Mouse (Mus musculus): ENCODE measurements around the gene Olfr448.

The Olfr448 gene

DNA sequence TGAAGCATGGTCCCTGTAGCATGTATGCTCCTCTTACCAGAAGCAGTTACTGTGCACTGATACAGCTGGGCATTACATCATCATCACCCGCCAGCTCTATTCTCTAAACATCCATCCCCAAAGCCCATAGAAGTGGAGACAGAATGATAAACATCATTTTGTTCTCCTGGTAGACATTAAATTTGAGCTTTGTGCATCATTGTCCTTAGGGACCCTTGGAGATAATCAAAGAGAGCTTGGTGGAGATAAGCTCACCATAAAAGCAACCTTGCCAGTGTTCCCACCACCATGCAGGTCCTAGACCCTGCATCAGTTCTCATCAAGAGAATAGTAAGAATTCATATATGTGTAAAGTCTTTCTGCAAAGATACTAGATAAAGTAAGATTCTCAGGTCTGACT lies at the start of gene Olfr448:
Olfr448 (plus strand) TSS at position 301 of the 400 bp plus-strand sequence.
- in situ Hi-C loops (cut with MboI; ENCODE audit: unreplicated experiment in 2 of 2): no loop called here

DNA sequence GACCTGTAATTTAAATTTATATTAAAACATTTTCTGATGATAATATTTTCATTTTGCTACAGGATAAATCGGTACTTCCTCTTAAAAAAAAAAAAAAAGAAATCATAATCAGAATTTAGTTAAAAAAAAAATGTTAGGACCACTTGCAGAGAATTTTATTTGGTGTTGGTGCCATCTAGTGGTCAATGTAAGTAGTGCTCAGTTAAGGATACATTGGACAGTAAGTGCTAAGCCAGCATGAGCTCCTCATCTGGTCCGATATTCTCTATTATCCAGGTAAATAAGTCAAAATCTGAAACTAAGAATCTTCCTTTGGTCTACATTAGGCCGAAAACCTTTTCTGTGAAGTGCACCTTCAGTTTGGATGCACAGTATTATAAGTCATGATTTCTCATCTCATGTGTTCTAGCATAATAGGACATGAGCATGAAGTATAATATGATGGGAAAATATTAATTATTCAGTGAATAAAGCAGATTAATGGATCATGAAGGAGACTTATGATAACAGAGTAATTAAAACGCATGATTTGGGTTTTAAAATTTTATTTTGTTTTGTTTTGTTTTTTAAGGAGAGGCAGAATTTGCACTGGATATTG lies 29.9 kb upstream of the Olfr448 start:
- in situ Hi-C loops (cut with MboI; ENCODE audit: unreplicated experiment in 2 of 2): loop anchor here (10.0 to 25.0 kb wide), 4 partner anchors 636 to 1823 kb away; partner anchors contain the start of gene 2210010C04Rik (in 1 of the 2)

DNA sequence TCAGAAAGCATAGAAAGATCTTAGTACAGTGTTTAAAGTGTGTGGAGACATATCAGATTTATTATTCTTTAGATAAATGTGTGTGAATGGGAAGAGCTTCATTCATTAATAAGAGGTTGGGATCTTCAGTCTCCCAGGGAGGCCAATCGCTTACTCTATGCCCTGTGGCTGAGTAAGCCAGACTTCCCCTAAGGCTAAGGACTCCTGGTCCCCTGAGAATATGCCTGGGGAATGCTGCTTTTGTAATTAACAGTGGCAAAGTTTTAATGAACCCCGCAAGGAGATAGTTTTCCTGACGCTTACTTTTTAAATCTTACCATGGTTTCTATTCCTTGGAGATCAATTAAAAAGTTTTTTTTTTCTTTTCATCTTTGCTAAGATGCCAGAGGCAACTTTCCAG lies 20.5 kb upstream of the Olfr448 start:
- in situ Hi-C loops (cut with MboI; ENCODE audit: unreplicated experiment in 2 of 2): loop anchor here (10.0 to 25.0 kb wide), 4 partner anchors 645 to 1832 kb away; partner anchors contain the start of gene 2210010C04Rik (in 1 of the 2)

DNA sequence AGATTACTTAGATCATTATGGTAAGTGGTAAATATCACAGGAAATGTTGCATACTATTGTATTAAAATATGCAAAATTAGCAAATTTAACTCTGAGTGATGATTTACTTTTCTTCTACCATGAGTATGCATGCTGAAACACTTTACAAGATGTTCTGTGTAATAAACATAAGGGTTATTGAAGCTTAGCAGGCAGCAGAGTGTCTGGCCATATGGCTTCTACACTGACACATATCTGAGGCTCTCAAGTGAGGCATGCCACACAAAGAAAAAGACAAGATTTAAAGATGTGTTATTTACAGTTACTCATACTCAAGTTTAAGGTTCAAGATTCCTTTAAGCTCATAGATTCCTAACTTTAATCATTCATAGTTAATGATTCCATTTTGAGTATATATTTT lies 13.9 kb upstream of the Olfr448 start:
- in situ Hi-C loops (cut with MboI; ENCODE audit: unreplicated experiment in 2 of 2): no loop called here

DNA sequence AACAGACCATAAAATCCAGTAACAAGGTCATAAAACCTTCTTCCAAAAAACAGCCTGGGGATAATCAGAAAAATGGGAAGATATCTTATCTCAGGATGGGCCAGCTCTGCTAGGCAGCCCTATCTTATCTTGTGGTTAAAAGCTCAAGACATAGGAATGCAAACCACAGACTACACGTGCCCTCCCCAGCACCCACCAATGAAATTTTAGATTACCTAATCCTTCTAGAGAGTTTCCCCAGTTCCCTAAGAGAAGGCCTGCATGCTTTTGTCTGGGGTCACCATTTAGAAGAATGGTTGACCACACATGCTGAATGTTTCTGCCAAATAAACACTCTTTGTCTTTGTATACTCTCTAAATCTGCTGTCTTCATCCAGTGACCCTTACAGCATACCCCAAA lies 10.1 kb downstream of the Olfr448 start:
- in situ Hi-C loops (cut with MboI; ENCODE audit: unreplicated experiment in 2 of 2): no loop called here

DNA sequence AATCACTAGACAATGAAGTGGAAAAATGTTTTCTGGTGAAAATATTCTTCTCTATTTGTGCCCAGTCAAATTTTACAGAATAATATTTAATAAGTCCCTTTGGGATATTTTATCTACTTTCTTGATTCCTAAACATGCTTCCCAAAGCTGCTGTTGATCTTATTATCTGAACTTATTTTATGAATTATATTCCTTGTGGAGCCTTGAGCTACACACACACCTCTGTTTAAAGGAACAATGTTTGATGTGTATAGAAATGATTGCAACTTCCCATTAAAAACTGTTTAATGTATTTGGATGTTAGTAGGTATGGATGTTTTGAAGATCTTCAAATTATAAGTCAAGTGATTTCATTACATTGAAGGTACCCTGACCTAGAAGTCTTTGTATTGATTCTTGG lies 18.3 kb downstream of the Olfr448 start, which contains the start of gene Olfr447:
Olfr447 (plus strand) TSS at position 301 of the 400 bp plus-strand sequence.
- in situ Hi-C loops (cut with MboI; ENCODE audit: unreplicated experiment in 2 of 2): no loop called here

DNA sequence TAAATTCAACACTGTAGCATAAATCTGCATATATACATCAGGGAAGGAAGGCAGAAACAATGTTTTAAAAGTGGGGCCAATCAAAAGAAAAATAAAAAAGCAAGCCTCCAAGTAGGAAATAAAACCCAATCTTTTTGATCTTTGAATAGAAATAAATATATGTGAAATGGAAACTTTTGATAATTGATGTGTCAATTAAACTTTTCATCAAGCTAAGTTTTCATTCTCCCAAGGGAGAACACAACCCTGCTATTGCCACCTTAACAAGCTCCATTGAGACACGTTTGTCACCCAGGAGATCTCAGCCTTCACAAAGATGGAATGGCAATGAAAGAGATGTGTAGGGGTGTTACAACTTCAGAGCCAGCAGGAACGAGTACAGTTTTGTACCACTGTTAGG lies 30.8 kb downstream of the Olfr448 start, which contains the start of gene Olfr446:
Olfr446 (plus strand) TSS at position 301 of the 400 bp plus-strand sequence.
- in situ Hi-C loops (cut with MboI; ENCODE audit: unreplicated experiment in 2 of 2): no loop called here

Measured in v-Abl transformed pro-B cells (cell line).